Mouse (Mus musculus): ENCODE measurements around the gene Ap1g2. TPM values are rescaled to one million over a fixed set of nuclear protein-coding genes. Genes with fewer than 3 reads are reported as not detected.

Ap1g2 gene
- 10.7 and 13.7 TPM in 2 replicates for polyA plus RNA-seq (2016; fragmentation: Nextera tagmentation; extraction: Ambion mirVana)

GRCm38 (mm10) chr14:55105836-55106809, at the start of gene Ap1g2:
TSS of gene Ap1g2 (minus strand) at chr14:55106593.
- Histone ChIP-seq H3K9ac (replicated peaks) (peak within 1 kb of the TSS; percentile 69), H3K4me2 (peak within 1 kb of the TSS; percentile 93), H3K9me3 (no peaks in the 10 kb centered on the region), H3K4me1 (replicated peaks) (peaks cover 29% of the 10 kb centered on the region), H3K27ac (peak within 1 kb of the TSS; percentile 62; the same call in 1 of the 2 replicates), H3K36me3 (no peaks in the 10 kb centered on the region), H3K27me3 (peaks cover 42% of the 10 kb centered on the region), H3K4me3 (replicated peaks) (peak within 1 kb of the TSS; percentile 50)
- peak; percentile 45; the same call in 1 of the 2 replicates for ATAC-seq (ENCODE audit: insufficient number of reproducible peaks, insufficient read depth, low FRiP score, low TSS enrichment, low read depth)
- WGBS = under 1% methylated on average over 39 of the region's 39 CpGs

DNA sequence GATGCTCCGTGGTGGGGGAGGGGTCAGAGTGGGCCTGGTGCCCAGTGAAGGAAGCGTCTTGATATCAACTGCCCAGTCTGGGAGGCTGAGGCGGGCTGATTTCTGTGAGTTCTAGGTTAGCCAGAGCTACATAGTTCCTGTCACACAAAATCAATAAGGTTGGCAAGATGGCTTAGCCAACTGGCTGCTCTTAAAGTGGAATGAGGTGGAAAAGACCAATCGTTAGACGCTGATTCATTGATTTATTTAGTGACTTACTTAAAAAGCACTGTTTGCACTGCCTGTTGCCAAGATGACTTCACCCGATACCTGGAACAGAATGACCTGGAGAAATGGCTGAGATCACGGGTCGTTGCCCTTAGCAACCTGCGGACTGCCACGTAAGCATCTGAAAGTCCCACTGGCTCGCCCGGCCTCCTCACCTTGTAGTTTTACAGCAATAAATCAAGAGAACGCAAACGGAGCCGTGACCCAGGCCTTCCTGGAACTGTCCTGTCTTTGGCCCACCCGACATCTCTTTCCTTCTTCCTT, 46.6 kb upstream of the Ap1g2 start:
- 84% methylated on average over 16 of the region's 16 CpGs for WGBS

GRCm38 (mm10) chr14:55152174-55152573, 45.8 kb upstream of the Ap1g2 start:
- H3K9ac ChIP-seq (replicated peaks) = no peak overlapping the region
- H3K36me3 ChIP-seq = no peaks in the 10 kb centered on the region
- no peaks in the 10 kb centered on the region for H3K4me1 ChIP-seq (replicated peaks)
- H3K9me3 ChIP-seq = no peaks in the 10 kb centered on the region
- ATAC-seq (ENCODE audit: insufficient number of reproducible peaks, insufficient read depth, low FRiP score, low TSS enrichment, low read depth) = no peak
- H3K27me3 ChIP-seq = no peaks in the 10 kb centered on the region
- H3K4me3 ChIP-seq (replicated peaks) = no peak overlapping the region
- no peak overlapping the region for H3K27ac ChIP-seq
- no peak overlapping the region for H3K4me2 ChIP-seq
- 87% methylated on average over 4 of the region's 4 CpGs for WGBS

More for the DNA sequence above, 46.6 kb upstream of the Ap1g2 start:
- Histone ChIP-seq H3K4me3 (replicated peaks) (no peak overlapping the region), H3K27me3 (no peaks in the 10 kb centered on the region), H3K4me1 (replicated peaks) (no peaks in the 10 kb centered on the region), H3K9ac (replicated peaks) (no peak overlapping the region), H3K4me2 (no peak overlapping the region), H3K36me3 (no peaks in the 10 kb centered on the region), H3K27ac (no peak overlapping the region), H3K9me3 (no peaks in the 10 kb centered on the region)
- no peak for ATAC-seq (ENCODE audit: insufficient number of reproducible peaks, insufficient read depth, low FRiP score, low TSS enrichment, low read depth)

- no peaks in the 10 kb centered on the region for H3K9me3 ChIP-seq
- H3K4me2 ChIP-seq = no peak overlapping the region
- no peaks in the 10 kb centered on the region for H3K36me3 ChIP-seq
- no peak overlapping the region for H3K4me3 ChIP-seq (replicated peaks)
- no peak overlapping the region for H3K9ac ChIP-seq (replicated peaks)
- H3K27me3 ChIP-seq = no peaks in the 10 kb centered on the region
- ATAC-seq (ENCODE audit: insufficient number of reproducible peaks, insufficient read depth, low FRiP score, low TSS enrichment, low read depth) = no peak
- no peak overlapping the region for H3K27ac ChIP-seq
- WGBS = 84% methylated on average over 5 of the region's 5 CpGs
- no peaks in the 10 kb centered on the region for H3K4me1 ChIP-seq (replicated peaks)
These were observed 44.6 kb upstream of the Ap1g2 start for GRCm38 (mm10) chr14:55150985-55151384.

GRCm38 (mm10) chr14:55149041-55149440, 42.6 kb upstream of the Ap1g2 start:
- no peaks in the 10 kb centered on the region for H3K9me3 ChIP-seq
- H3K4me1 ChIP-seq (replicated peaks) = no peaks in the 10 kb centered on the region
- H3K9ac ChIP-seq (replicated peaks) = no peak overlapping the region
- no peaks in the 10 kb centered on the region for H3K36me3 ChIP-seq
- WGBS = 80% methylated on average over 5 of the region's 5 CpGs
- H3K27me3 ChIP-seq = no peaks in the 10 kb centered on the region
- H3K27ac ChIP-seq = no peak overlapping the region
- H3K4me2 ChIP-seq = no peak overlapping the region
- no peak for ATAC-seq (ENCODE audit: insufficient number of reproducible peaks, insufficient read depth, low FRiP score, low TSS enrichment, low read depth)
- H3K4me3 ChIP-seq (replicated peaks) = no peak overlapping the region

DNA sequence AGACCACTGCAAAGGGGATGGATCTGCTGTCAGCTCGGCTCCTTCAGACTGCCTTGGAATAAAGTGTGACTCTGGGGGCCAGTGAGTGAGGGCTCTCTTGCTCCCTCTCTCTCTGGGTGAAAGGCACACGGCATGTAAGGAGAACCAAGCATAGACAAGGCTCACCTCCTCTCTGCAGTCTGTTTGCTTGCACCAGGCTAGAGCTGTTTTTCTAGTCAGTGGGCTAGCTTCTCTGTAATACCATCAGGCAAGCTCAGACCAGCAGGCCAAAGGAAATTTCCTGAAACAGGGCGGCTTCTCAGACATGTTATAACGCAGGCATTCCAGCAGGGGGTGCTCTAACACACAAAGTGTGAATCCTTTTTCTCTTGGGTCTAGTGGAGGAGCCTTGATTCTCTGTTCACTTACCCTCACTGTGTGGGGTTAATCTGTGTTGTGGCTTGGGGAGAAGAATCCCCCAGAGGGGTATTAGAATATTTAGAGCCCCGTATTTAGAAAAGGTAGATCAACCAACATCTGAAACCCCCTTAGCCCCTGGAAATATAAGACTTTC, 42.0 kb upstream of the Ap1g2 start:
- Histone ChIP-seq H3K4me1 (replicated peaks) (no peaks in the 10 kb centered on the region), H3K36me3 (no peaks in the 10 kb centered on the region), H3K9me3 (no peaks in the 10 kb centered on the region), H3K9ac (replicated peaks) (no peak overlapping the region), H3K4me3 (replicated peaks) (no peak overlapping the region), H3K27me3 (no peaks in the 10 kb centered on the region), H3K27ac (no peak overlapping the region), H3K4me2 (no peak overlapping the region)
- no peak for ATAC-seq (ENCODE audit: insufficient number of reproducible peaks, insufficient read depth, low FRiP score, low TSS enrichment, low read depth)
- 29% methylated on average over 5 of the region's 5 CpGs for WGBS

- Histone ChIP-seq H3K9ac (replicated peaks) (no peak overlapping the region), H3K27ac (no peak overlapping the region), H3K27me3 (no peaks in the 10 kb centered on the region), H3K9me3 (no peaks in the 10 kb centered on the region), H3K4me1 (replicated peaks) (no peaks in the 10 kb centered on the region), H3K4me2 (no peak overlapping the region), H3K36me3 (no peaks in the 10 kb centered on the region), H3K4me3 (replicated peaks) (no peak overlapping the region)
- ATAC-seq (ENCODE audit: insufficient number of reproducible peaks, insufficient read depth, low FRiP score, low TSS enrichment, low read depth) = no peak
- WGBS = 86% methylated on average over 12 of the region's 12 CpGs
These were observed 40.5 kb upstream of the Ap1g2 start for GRCm38 (mm10) chr14:55146829-55147401.

GRCm38 (mm10) chr14:55146324-55146723, 39.9 kb upstream of the Ap1g2 start:
- H3K9ac ChIP-seq (replicated peaks) = no peak overlapping the region
- H3K27ac ChIP-seq = no peak overlapping the region
- H3K36me3 ChIP-seq = no peaks in the 10 kb centered on the region
- H3K4me2 ChIP-seq = no peak overlapping the region
- no peaks in the 10 kb centered on the region for H3K9me3 ChIP-seq
- WGBS = 93% methylated on average over 1 of the region's 1 CpGs
- no peak overlapping the region for H3K4me3 ChIP-seq (replicated peaks)
- no peaks in the 10 kb centered on the region for H3K27me3 ChIP-seq
- ATAC-seq (ENCODE audit: insufficient number of reproducible peaks, insufficient read depth, low FRiP score, low TSS enrichment, low read depth) = no peak
- no peaks in the 10 kb centered on the region for H3K4me1 ChIP-seq (replicated peaks)

DNA sequence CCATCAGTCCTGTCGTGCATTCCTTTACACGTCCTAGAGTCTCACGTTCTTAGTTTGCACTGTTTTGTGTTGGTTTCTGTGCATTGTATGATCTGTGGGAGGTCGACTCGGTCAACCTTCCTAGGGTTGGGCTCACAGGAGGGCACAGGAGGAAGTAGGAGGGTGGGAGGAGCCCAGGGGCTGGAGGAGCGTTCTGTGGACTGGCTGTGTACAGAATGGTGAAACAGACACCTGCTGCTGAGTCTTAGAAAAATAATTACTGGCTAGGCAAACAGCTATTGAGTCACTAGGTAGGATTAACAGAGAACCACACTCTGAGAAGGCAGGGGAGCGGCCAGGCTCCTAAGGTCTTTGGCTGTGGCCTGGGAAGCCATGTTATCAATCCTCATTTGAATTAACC, 32.9 kb upstream of the Ap1g2 start:
- Histone ChIP-seq H3K4me1 (replicated peaks) (no peaks in the 10 kb centered on the region), H3K36me3 (no peaks in the 10 kb centered on the region), H3K9ac (replicated peaks) (no peak overlapping the region), H3K27ac (no peak overlapping the region), H3K9me3 (no peaks in the 10 kb centered on the region), H3K4me2 (no peak overlapping the region), H3K27me3 (peaks cover 4% of the 10 kb centered on the region; the same call in 1 of the 2 replicates), H3K4me3 (replicated peaks) (no peak overlapping the region)
- 66% methylated on average over 7 of the region's 7 CpGs for WGBS
- no peak for ATAC-seq (ENCODE audit: insufficient number of reproducible peaks, insufficient read depth, low FRiP score, low TSS enrichment, low read depth)

DNA sequence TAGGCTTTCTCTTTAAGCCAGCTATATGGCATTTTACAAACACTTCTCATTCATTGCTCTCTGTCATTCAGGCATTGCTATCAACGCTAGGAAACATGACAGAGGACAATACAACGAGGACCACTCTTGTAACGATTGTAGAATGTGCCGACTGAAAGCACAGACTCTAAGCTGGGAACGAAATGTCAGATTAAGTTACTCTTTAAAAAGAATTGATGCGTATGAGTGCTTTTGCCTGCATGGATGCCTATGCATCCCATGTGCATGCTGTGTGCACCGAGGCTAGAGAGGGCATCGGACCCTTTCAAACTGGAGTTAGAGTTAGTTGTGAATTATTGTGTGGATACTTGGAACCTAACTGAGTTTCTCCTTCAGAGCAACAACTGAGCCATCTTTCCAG, 29.3 kb upstream of the Ap1g2 start:
- Histone ChIP-seq H3K4me3 (replicated peaks) (no peak overlapping the region), H3K27ac (no peak overlapping the region), H3K9me3 (no peaks in the 10 kb centered on the region), H3K4me2 (no peak overlapping the region), H3K9ac (replicated peaks) (no peak overlapping the region), H3K27me3 (peaks cover 4% of the 10 kb centered on the region; the same call in 1 of the 2 replicates), H3K4me1 (replicated peaks) (no peaks in the 10 kb centered on the region), H3K36me3 (no peaks in the 10 kb centered on the region)
- 84% methylated on average over 8 of the region's 8 CpGs for WGBS
- ATAC-seq (ENCODE audit: insufficient number of reproducible peaks, insufficient read depth, low FRiP score, low TSS enrichment, low read depth) = no peak

DNA sequence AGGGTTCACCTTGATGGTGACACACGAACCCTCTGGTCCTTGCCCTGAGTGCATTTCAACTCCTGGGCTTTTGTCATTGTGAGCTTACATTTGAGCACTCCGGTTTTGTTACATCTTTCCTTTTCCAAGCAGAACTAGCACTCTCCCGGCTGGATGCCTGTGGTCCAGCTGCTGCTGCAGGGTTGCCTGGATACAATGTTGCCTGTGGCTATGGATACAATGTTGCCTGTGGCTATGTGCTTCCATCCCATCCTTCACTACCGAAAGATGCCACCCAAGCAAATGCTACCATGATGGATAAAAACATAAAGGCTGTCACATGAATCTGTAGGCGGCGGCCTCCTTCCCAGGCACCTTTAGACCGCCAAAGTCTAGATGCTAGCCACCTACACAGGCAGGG, 20.1 kb upstream of the Ap1g2 start:
- no peak overlapping the region for H3K9ac ChIP-seq (replicated peaks)
- WGBS = 88% methylated on average over 7 of the region's 7 CpGs
- no peaks in the 10 kb centered on the region for H3K36me3 ChIP-seq
- ATAC-seq (ENCODE audit: insufficient number of reproducible peaks, insufficient read depth, low FRiP score, low TSS enrichment, low read depth) = no peak
- peaks cover 10% of the 10 kb centered on the region; the same call in 1 of the 2 replicates for H3K4me1 ChIP-seq (replicated peaks)
- H3K9me3 ChIP-seq = no peaks in the 10 kb centered on the region
- H3K4me3 ChIP-seq (replicated peaks) = no peak overlapping the region
- H3K4me2 ChIP-seq = no peak overlapping the region
- H3K27ac ChIP-seq = no peak overlapping the region
- H3K27me3 ChIP-seq = no peaks in the 10 kb centered on the region; the same call in 1 of the 2 replicates
